Mouse (Mus musculus) forebrain, embryonic 12.5 days (tissue): ENCODE measurements around the gene Gm21761. TPM values are rescaled to one million over a fixed set of nuclear protein-coding genes. Genes with fewer than 3 reads are reported as not detected.
"Not testable (repeated sequence)": the region's sequence is repeated elsewhere in the genome, so short reads cannot be mapped to it uniquely, and the experiment has no call there.

ENCODE experiments used
- ATAC-seq: fragments of 200-750 bp; cut with Nextera tagmentation; 2 replicates; pipeline ENCODE4 v1.8.0; 2017; ENCODE audit warnings: moderate TSS enrichment; ENCODE audit not compliant: low FRiP score
- H3K27ac ChIP-seq: fragments of 300-500 bp; sonication (generic); 2 replicates; pipeline ENCODE4 v1.5.1; 2016; ENCODE audit warnings: mild to moderate bottlenecking
- H3K27me3 ChIP-seq: fragments of 300-500 bp; sonication (generic); 2 replicates; pipeline ENCODE4 v1.6.1; 2016; ENCODE audit warnings: mild to moderate bottlenecking
- H3K36me3 ChIP-seq: fragments of 300-500 bp; sonication (generic); replicated peaks from 2 replicates; pipeline ENCODE4 v1.6.1; 2016; ENCODE audit warnings: mild to moderate bottlenecking
- H3K4me1 ChIP-seq: fragments of 300-500 bp; sonication (generic); 2 replicates; pipeline ENCODE4 v1.6.1; 2016
- H3K4me2 ChIP-seq: fragments of 300-500 bp; sonication (generic); 2 replicates; pipeline ENCODE4 v1.6.1; 2016; ENCODE audit warnings: mild to moderate bottlenecking, moderate library complexity
- H3K4me3 ChIP-seq: fragments of 300-500 bp; sonication (generic); replicated peaks from 2 replicates; pipeline ENCODE4 v1.5.1; 2016; ENCODE audit warnings: mild to moderate bottlenecking
- H3K9ac ChIP-seq: fragments of 300-500 bp; sonication (generic); 2 replicates; pipeline ENCODE4 v1.6.1; 2016; ENCODE audit warnings: mild to moderate bottlenecking
- H3K9me3 ChIP-seq: fragments of 300-500 bp; sonication (generic); 2 replicates; pipeline ENCODE4 v1.6.1; 2016
- WGBS: fragments of 180-500 bp; shearing (Covaris S2); methylation state at CpG from one replicate; pipeline ENCODE4 v1.1.7; 2016; 5-methylcytosine and 5-hydroxymethylcytosine counted together
- polyA plus RNA-seq: library from polyadenylated mRNA; unstranded; fragments of >200 nt; fragmentation: Nextera tagmentation; extraction: Ambion mirVana; gene quantifications from 2 replicates; pipeline ENCODE4 v1.2.1, GENCODE M21; 2016

The Gm21761 gene
- polyA plus RNA-seq, 1 experiment from 2014 or later, result not detected

DNA sequence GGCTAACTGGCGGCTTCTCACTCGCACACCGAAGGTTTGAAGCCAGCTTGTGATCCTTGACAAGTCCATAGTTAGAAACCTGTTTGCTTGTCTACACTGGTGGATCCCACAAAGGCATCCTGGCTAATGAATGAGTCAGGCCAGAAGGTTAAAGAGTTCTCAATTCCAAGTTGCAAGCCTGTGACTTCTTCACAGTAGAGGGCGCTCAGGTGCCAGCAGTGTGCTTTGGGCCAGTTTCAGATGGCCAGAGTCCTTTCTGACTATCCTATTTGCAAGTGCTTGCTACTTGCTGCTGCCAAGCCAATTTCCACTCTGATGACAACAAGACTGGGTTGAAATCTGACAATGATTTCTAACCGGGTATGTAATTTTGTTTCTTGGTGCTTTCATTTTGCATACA is 30.5 kb downstream of the Gm21761 start:
- not testable (repeated sequence) for H3K36me3 ChIP-seq, H3K9ac ChIP-seq, H3K4me1 ChIP-seq, H3K4me3 ChIP-seq, ATAC-seq, H3K27ac ChIP-seq, H3K9me3 ChIP-seq, H3K4me2 ChIP-seq, H3K27me3 ChIP-seq
- WGBS, result 54% methylated on average over 5 of the region's 5 CpGs

DNA sequence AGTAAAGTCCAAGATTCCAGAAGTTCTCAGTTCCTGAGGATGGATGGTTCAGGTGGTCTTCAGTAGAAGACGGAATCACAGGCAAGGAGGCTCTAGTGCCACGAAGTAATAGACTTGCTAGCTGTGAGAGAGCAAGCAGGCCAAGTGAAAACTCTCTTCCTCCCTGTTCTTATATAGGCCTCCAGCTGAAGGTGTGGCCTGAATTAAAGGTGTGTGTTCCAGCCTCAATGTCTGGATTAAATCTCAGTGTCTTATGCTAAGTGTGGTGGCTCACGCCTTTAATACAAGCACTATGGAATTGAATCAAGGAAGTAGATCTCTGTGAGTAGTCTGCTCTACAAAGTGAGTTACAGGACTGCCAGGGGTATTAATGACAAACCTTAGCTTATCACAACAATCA is 34.4 kb downstream of the Gm21761 start, which contains the start of gene Tcstv1:
Tcstv1 (minus strand) TSS at position 101 of the 400 bp plus-strand sequence.
- not testable (repeated sequence) for H3K27me3 ChIP-seq, H3K4me3 ChIP-seq, H3K4me2 ChIP-seq, H3K27ac ChIP-seq, H3K9me3 ChIP-seq, H3K4me1 ChIP-seq, H3K36me3 ChIP-seq, H3K9ac ChIP-seq, ATAC-seq
- WGBS, result 84% methylated on average over 3 of the region's 3 CpGs

DNA sequence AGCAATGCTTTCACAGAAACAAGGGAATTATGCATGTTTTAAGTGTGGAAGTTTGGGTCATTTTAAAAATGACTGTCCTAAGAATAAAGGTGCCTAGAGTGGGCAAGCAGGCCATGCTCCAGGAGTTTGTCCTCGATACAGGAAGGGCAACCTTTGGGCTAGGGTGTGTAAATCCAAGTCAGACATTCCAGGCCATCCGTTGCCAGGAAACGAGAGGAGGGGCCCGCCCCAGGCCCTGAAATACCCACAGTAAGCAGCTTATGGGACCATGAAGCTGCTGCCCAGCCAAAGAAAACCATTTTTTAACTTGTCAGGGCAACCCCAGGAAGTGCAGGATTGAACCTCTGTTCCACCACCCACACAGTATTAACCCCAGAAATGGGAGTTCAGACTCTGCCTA is 42.2 kb downstream of the Gm21761 start:
- H3K27ac ChIP-seq, ATAC-seq: not testable (repeated sequence)

DNA sequence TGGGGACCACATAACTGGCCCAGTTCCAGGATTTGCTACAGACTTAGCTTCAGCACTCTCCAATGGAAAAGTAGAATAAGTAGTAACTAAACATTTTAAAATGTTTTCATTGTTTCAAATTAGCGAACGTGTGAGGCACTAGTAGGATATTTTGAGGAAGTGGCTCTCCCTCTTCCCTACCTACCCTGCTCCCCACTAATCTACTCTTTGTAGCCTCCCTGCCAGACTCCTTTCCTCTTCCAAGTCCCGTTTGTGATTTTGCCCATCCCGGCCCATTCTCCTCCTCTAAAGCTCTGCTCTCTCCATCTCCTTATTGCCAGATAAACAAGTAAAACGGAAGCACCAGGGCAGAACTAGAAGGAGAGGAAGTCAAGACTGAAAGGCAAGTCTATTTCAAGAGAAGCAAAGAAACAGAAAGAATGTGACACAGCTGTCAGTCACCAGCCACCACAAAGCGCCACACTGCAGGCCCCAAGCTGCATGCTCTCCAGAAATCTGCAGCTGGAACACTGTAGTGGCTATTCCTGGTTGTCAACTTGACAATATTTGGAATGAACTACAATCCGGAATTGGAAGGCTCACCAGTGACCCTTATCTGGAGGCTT is 64.6 kb downstream of the Gm21761 start:
- H3K4me1 ChIP-seq, H3K36me3 ChIP-seq, H3K9me3 ChIP-seq, H3K27me3 ChIP-seq, ATAC-seq, H3K4me2 ChIP-seq, H3K4me3 ChIP-seq, H3K9ac ChIP-seq, H3K27ac ChIP-seq: not testable (repeated sequence)
- 79% methylated on average over 6 of the region's 7 CpGs for WGBS

More for the DNA sequence above, 42.2 kb downstream of the Gm21761 start:
- H3K4me3 ChIP-seq, H3K27me3 ChIP-seq, H3K4me2 ChIP-seq, H3K9ac ChIP-seq, H3K4me1 ChIP-seq, H3K36me3 ChIP-seq, H3K9me3 ChIP-seq: not testable (repeated sequence)
- 49% methylated on average over 4 of the region's 4 CpGs for WGBS

DNA sequence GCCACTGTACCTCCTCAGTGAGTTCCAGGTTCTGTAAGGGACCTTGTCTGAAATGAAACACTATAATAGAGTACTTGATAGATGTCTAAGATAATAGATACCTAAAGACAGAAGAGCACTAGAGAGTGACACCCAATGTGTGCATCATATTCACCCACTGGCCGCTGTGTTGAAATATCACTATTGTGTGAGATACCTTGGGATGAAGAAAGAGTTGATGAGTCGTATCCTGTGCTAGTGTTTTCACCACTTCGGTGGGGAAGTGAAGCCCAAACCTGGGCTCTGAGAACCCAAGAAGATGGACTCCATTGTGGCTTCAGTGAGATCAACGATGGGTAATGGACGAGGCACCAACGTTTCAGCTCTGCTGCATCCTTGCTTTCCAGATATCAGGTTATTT is 66.7 kb downstream of the Gm21761 start:
- not testable (repeated sequence) for H3K9me3 ChIP-seq, H3K36me3 ChIP-seq, H3K4me1 ChIP-seq, H3K27ac ChIP-seq, ATAC-seq, H3K9ac ChIP-seq, H3K4me3 ChIP-seq, H3K27me3 ChIP-seq, H3K4me2 ChIP-seq
- no CpG with 5 or more reads among the region's 6 CpGs for WGBS

Other genes with a start within 250 kb of the Gm21761 start
- 399 and 410 TPM in 2 replicates for gene Hmgcs1, start 238.9 kb downstream of the Gm21761 start, polyA plus RNA-seq
- 4.1 and 4.8 TPM in 2 replicates for gene Nim1k, start 173.4 kb downstream of the Gm21761 start, polyA plus RNA-seq
- gene Zfp131, start 138.4 kb downstream of the Gm21761 start, polyA plus RNA-seq, result 56.5 and 57.7 TPM in 2 replicates
- gene AF067063, start 99.1 kb downstream of the Gm21761 start, polyA plus RNA-seq, result not detected in 2 replicates
- gene D13Ertd608e, start 93.3 kb downstream of the Gm21761 start, polyA plus RNA-seq, result not detected in 2 replicates
- not detected in 2 replicates for gene Tcstv1, start 34.5 kb downstream of the Gm21761 start, polyA plus RNA-seq
- gene B020031M17Rik, start 21.5 kb upstream of the Gm21761 start, polyA plus RNA-seq, result not detected in 2 replicates
- gene Gm36079, start 97.7 kb upstream of the Gm21761 start, polyA plus RNA-seq, result not detected in 2 replicates
- gene Gm21188, start 122.9 kb upstream of the Gm21761 start, polyA plus RNA-seq, result not detected in 2 replicates
- gene Gm20767, start 211.0 kb upstream of the Gm21761 start, polyA plus RNA-seq, result not detected in 2 replicates
- not detected in 2 replicates for gene Gm21818, start 243.2 kb upstream of the Gm21761 start, polyA plus RNA-seq